Mouse (Mus musculus): ENCODE data around the gene Smim5. TPM values are rescaled to one million over a fixed set of nuclear protein-coding genes. Genes with fewer than 3 reads are reported as not detected.
A peak's percentile ranks its signal among the peaks of the same experiment; 100 is the strongest.

The Smim5 gene
- polyA plus RNA-seq, 1 experiment from 2014 or later: 0.27 TPM

DNA sequence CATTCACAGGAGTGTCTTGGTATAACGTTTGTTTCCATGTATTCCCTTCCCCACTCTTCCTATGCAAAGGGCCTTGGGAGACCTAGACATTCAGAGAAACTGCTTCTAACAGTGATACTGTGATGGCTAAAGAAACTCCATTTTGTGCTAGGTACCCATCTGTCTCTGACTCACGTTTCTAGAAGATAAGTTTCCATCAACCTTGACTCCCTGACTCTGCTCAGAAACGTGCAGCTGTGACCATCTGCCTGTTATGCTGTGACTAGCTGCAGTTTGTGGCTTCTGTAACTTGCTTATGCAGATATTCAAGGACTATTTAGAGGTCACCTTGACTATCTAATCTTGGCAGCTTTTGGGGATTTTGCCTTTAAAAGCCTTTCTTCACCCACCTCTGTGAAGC lies 31.5 kb downstream of the Smim5 start:
- ATAC-seq (ENCODE audit: low FRiP score): no peak
- Histone ChIP-seq H3K4me3 (ENCODE audit: low read depth, low read length) (no peak overlapping the region), H3K4me2 (no peak overlapping the region), H3K9ac (ENCODE audit: low read length) (no peak overlapping the region), H3K27me3 (ENCODE audit: control insufficient read depth, insufficient read depth, low read length) (no peaks in the 10 kb centered on the region), H3K4me1 (ENCODE audit: control insufficient read depth, insufficient read depth, low read length) (peaks cover 16% of the 10 kb centered on the region), H3K36me3 (ENCODE audit: control insufficient read depth, insufficient read depth, low read length) (peaks cover 2% of the 10 kb centered on the region; the same call in 1 of the 2 replicates), H3K9me3 (ENCODE audit: control insufficient read depth, low read length) (no peaks in the 10 kb centered on the region), H3K27ac (ENCODE audit: low read depth, low read length) (no peak overlapping the region)
- no peak for DNase-seq (ENCODE audit: low spot score, missing footprints)
- 76% methylated on average over 3 of the region's 3 CpGs for WGBS

DNA sequence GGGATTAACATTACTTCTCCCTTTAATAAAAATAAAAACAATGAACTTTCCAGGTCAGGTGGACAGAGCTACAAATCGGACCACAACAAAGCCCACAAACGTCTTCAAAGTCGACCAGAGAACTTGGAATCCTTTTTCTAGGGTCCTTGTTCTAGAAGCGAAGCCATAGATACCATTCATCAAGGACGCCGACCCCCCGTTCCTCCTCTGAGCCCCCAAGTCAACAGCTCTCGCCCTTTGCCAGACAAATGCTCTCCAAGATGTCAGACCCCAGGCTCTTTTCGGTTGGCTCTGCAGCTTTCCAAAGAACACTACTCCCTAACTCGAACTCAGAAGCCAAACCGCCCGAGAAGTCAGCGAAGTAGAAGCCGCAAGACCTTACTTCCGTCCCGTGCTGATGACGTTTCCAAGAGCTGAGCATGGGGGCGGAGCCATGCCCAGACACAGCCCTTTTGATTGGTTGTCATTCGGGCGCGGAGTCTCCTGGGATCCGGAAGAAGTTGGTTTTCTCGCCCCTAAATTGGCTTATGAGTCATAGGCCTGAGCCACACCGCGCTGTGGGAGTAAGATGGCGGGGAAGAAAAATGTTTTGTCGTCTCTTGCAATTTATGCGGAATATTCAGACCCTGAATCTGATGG lies 33.5 kb downstream of the Smim5 start, which contains the start of the genes Sap30bp and Recql5:
Sap30bp (plus strand) TSS at position 175 of the 639 bp plus-strand sequence.
Recql5 (minus strand) TSS at position 370 of the 639 bp plus-strand sequence.
- Histone ChIP-seq H3K4me2 (peak within 1 kb of the TSS; percentile 92), H3K27me3 (ENCODE audit: control insufficient read depth, insufficient read depth, low read length) (no peaks in the 10 kb centered on the region), H3K9ac (ENCODE audit: low read length) (peak within 1 kb of the TSS; percentile 84), H3K36me3 (ENCODE audit: control insufficient read depth, insufficient read depth, low read length) (peaks cover 3% of the 10 kb centered on the region; the same call in 1 of the 2 replicates), H3K4me1 (ENCODE audit: control insufficient read depth, insufficient read depth, low read length) (peaks cover 16% of the 10 kb centered on the region), H3K27ac (ENCODE audit: low read depth, low read length) (no peak within 1 kb of the TSS), H3K9me3 (ENCODE audit: control insufficient read depth, low read length) (no peaks in the 10 kb centered on the region), H3K4me3 (ENCODE audit: low read depth, low read length) (peak within 1 kb of the TSS; percentile 82)
- ATAC-seq (ENCODE audit: low FRiP score) (peak; percentile 100), DNase-seq (ENCODE audit: low spot score, missing footprints) (peak; percentile 100)
- WGBS: under 1% methylated on average over 28 of the region's 28 CpGs

DNA sequence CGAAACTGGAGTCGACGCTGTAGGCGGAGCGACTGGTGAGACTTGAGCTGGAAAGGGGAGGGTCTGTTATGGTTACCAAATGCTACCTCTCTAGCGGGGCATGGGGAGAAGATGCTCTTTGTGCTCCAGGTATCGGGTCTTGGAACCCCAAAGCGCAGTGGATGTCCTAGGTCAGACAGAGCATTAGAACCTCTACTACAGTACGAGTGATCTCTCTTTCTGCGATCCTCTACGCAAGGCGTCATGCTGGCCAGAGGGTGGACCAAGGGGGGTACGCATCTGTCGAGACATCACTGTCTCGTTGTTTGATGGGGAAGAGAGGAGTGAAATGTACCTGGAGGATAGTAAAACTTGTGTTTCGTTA lies 34.0 kb downstream of the Smim5 start:
- under 1% methylated on average over 16 of the region's 16 CpGs for WGBS
- Histone ChIP-seq H3K9me3 (ENCODE audit: control insufficient read depth, low read length) (no peaks in the 10 kb centered on the region), H3K4me3 (ENCODE audit: low read depth, low read length) (peak overlapping the region; percentile 82), H3K4me2 (peak overlapping the region; percentile 67), H3K9ac (ENCODE audit: low read length) (peak overlapping the region; percentile 84), H3K4me1 (ENCODE audit: control insufficient read depth, insufficient read depth, low read length) (peaks cover 16% of the 10 kb centered on the region), H3K36me3 (ENCODE audit: control insufficient read depth, insufficient read depth, low read length) (peaks cover 4% of the 10 kb centered on the region; the same call in 1 of the 2 replicates), H3K27ac (ENCODE audit: low read depth, low read length) (no peak overlapping the region), H3K27me3 (ENCODE audit: control insufficient read depth, insufficient read depth, low read length) (no peaks in the 10 kb centered on the region)
- ATAC-seq (ENCODE audit: low FRiP score) (peak; percentile 74), DNase-seq (ENCODE audit: low spot score, missing footprints) (no peak)

GRCm38 (mm10) chr11:115939690-115940329 lies 40.0 kb downstream of the Smim5 start:
- DNase-seq (ENCODE audit: low spot score, missing footprints): peak; percentile 93
- Histone ChIP-seq H3K4me3 (ENCODE audit: low read depth, low read length) (no peak overlapping the region), H3K9ac (ENCODE audit: low read length) (no peak overlapping the region), H3K9me3 (ENCODE audit: control insufficient read depth, low read length) (no peaks in the 10 kb centered on the region), H3K4me1 (ENCODE audit: control insufficient read depth, insufficient read depth, low read length) (no peaks in the 10 kb centered on the region; the same call in 1 of the 2 replicates), H3K4me2 (no peak overlapping the region), H3K27ac (ENCODE audit: low read depth, low read length) (no peak overlapping the region), H3K36me3 (ENCODE audit: control insufficient read depth, insufficient read depth, low read length) (peaks cover 7% of the 10 kb centered on the region; the same call in 1 of the 2 replicates), H3K27me3 (ENCODE audit: control insufficient read depth, insufficient read depth, low read length) (no peaks in the 10 kb centered on the region)
- 41% methylated on average over 6 of the region's 6 CpGs for WGBS
- no peak for ATAC-seq (ENCODE audit: low FRiP score)

GRCm38 (mm10) chr11:115941980-115942379 lies 42.2 kb downstream of the Smim5 start:
- no peaks in the 10 kb centered on the region for H3K9me3 ChIP-seq (ENCODE audit: control insufficient read depth, low read length)
- H3K9ac ChIP-seq (ENCODE audit: low read length): no peak overlapping the region
- ATAC-seq (ENCODE audit: low FRiP score) (no peak), DNase-seq (ENCODE audit: low spot score, missing footprints) (no peak)
- WGBS: 83% methylated on average over 7 of the region's 7 CpGs
- no peaks in the 10 kb centered on the region for H3K4me1 ChIP-seq (ENCODE audit: control insufficient read depth, insufficient read depth, low read length)
- no peak overlapping the region for H3K4me2 ChIP-seq
- H3K36me3 ChIP-seq (ENCODE audit: control insufficient read depth, insufficient read depth, low read length): peaks cover 5% of the 10 kb centered on the region; the same call in 1 of the 2 replicates
- H3K27ac ChIP-seq (ENCODE audit: low read depth, low read length): no peak overlapping the region
- no peaks in the 10 kb centered on the region for H3K27me3 ChIP-seq (ENCODE audit: control insufficient read depth, insufficient read depth, low read length)
- no peak overlapping the region for H3K4me3 ChIP-seq (ENCODE audit: low read depth, low read length)

DNA sequence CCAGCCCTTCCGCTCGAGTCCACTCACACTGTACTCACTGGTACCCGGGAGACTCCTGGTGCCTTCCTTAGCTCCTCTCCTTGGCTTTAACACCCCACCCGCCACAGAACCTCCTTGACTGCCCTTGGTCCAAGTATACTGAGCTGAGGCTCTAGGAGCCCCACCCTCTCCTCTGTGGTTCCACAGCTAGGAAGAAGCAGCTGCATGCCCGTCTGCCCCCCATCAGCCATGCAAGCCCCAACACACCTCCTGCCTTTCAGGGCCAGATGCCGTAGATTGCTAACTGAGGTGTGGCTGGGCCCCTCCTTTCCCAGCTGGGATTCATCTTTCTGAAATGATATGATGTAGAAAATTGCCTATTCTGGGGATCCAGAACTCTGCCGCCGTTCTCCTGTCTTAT lies 45.5 kb downstream of the Smim5 start:
- Histone ChIP-seq H3K36me3 (ENCODE audit: control insufficient read depth, insufficient read depth, low read length) (peaks cover 2% of the 10 kb centered on the region; the same call in 1 of the 2 replicates), H3K27ac (ENCODE audit: low read depth, low read length) (no peak overlapping the region)
- 87% methylated on average over 8 of the region's 8 CpGs for WGBS

DNA sequence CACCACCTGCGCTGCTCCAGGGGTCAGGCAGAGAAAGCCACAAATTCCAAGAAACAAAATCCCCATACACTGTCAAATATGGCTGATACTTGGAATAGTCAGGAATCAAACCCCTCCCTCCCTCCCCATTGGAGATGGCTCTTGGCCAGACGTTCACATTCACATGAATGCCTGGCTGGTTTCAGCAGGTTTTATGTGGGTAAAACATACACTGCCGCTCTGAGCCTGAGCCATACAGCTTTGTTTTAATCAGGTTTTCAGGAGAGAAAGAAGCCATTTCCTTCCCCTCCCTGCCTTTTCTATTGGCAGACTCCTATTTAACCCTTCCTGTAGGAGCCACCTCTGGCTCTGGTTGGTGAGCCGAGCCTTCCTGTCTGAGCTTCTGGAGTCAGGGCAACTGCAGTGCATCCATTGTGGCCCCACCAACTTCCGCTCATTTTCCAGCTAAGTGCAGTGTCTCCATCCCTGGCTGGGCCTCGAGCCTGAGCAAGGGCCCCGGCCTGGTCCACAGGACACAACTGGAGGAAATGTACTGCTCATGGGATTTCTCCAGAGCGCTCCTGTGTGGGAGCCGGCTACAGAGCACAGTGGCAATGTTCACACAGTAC lies 46.6 kb downstream of the Smim5 start:
- H3K4me2 ChIP-seq: no peak overlapping the region
- WGBS: 91% methylated on average over 9 of the region's 9 CpGs
- H3K9me3 ChIP-seq (ENCODE audit: control insufficient read depth, low read length): no peaks in the 10 kb centered on the region
- H3K4me3 ChIP-seq (ENCODE audit: low read depth, low read length): no peak overlapping the region
- no peaks in the 10 kb centered on the region for H3K4me1 ChIP-seq (ENCODE audit: control insufficient read depth, insufficient read depth, low read length)
- ATAC-seq (ENCODE audit: low FRiP score): no peak
- no peaks in the 10 kb centered on the region for H3K27me3 ChIP-seq (ENCODE audit: control insufficient read depth, insufficient read depth, low read length)
- no peak overlapping the region for H3K27ac ChIP-seq (ENCODE audit: low read depth, low read length)
- H3K36me3 ChIP-seq (ENCODE audit: control insufficient read depth, insufficient read depth, low read length): peaks cover 3% of the 10 kb centered on the region
- no peak for DNase-seq (ENCODE audit: low spot score, missing footprints)
- no peak overlapping the region for H3K9ac ChIP-seq (ENCODE audit: low read length)

More for the DNA sequence above, 45.5 kb downstream of the Smim5 start:
- no peak for DNase-seq (ENCODE audit: low spot score, missing footprints)
- Histone ChIP-seq H3K4me2 (no peak overlapping the region), H3K27me3 (ENCODE audit: control insufficient read depth, insufficient read depth, low read length) (no peaks in the 10 kb centered on the region), H3K9ac (ENCODE audit: low read length) (no peak overlapping the region), H3K4me1 (ENCODE audit: control insufficient read depth, insufficient read depth, low read length) (no peaks in the 10 kb centered on the region), H3K9me3 (ENCODE audit: control insufficient read depth, low read length) (no peaks in the 10 kb centered on the region), H3K4me3 (ENCODE audit: low read depth, low read length) (no peak overlapping the region)
- ATAC-seq (ENCODE audit: low FRiP score): no peak

- 91% methylated on average over 9 of the region's 9 CpGs for WGBS
- no peak for ATAC-seq (ENCODE audit: low FRiP score)
- Histone ChIP-seq H3K4me3 (ENCODE audit: low read depth, low read length) (no peak overlapping the region), H3K36me3 (ENCODE audit: control insufficient read depth, insufficient read depth, low read length) (peaks cover 6% of the 10 kb centered on the region), H3K4me1 (ENCODE audit: control insufficient read depth, insufficient read depth, low read length) (no peaks in the 10 kb centered on the region), H3K9me3 (ENCODE audit: control insufficient read depth, low read length) (no peaks in the 10 kb centered on the region), H3K27ac (ENCODE audit: low read depth, low read length) (no peak overlapping the region), H3K27me3 (ENCODE audit: control insufficient read depth, insufficient read depth, low read length) (no peaks in the 10 kb centered on the region), H3K9ac (ENCODE audit: low read length) (no peak overlapping the region), H3K4me2 (no peak overlapping the region)
- no peak for DNase-seq (ENCODE audit: low spot score, missing footprints)
Observed at GRCm38 (mm10) chr11:115948316-115948715, 48.5 kb downstream of the Smim5 start.

DNA sequence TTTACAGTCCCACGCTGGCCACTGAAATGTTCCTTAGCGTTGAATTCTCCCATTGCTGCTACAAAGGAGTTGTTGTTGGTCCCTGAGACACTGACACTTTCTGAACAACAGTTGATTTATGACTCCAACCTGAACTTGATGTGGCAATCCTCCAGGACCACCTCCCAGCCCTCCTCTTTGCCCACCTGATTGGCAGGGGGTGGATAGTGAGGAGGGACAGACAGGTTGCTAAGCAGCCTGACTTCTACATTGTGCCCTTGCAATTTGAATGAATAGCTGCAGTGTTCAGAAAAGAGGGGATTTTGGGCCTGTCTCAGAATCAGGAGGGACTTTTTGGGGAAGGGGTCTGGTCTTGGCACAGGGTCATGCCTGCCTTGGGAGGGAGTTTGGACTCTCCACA lies 51.0 kb downstream of the Smim5 start:
- H3K4me2 ChIP-seq: no peak overlapping the region
- WGBS: 97% methylated on average over 2 of the region's 2 CpGs
- no peaks in the 10 kb centered on the region for H3K27me3 ChIP-seq (ENCODE audit: control insufficient read depth, insufficient read depth, low read length)
- no peak overlapping the region for H3K4me3 ChIP-seq (ENCODE audit: low read depth, low read length)
- no peaks in the 10 kb centered on the region for H3K4me1 ChIP-seq (ENCODE audit: control insufficient read depth, insufficient read depth, low read length)
- DNase-seq (ENCODE audit: low spot score, missing footprints) (no peak), ATAC-seq (ENCODE audit: low FRiP score) (no peak)
- no peaks in the 10 kb centered on the region for H3K9me3 ChIP-seq (ENCODE audit: control insufficient read depth, low read length)
- peaks cover 13% of the 10 kb centered on the region for H3K36me3 ChIP-seq (ENCODE audit: control insufficient read depth, insufficient read depth, low read length)
- H3K9ac ChIP-seq (ENCODE audit: low read length): no peak overlapping the region
- H3K27ac ChIP-seq (ENCODE audit: low read depth, low read length): no peak overlapping the region

Data from midbrain, embryonic 11.5 days (tissue).